Mouse (Mus musculus): Measurements from ENCODE around the gene Rc3h2. TPM values are rescaled to one million over a fixed set of nuclear protein-coding genes. Genes with fewer than 3 reads are reported as not detected.
A peak's percentile ranks its signal among the peaks of the same experiment; 100 is the strongest.

Rc3h2 gene
- polyA plus RNA-seq, 1 experiment from 2014 or later: 22.8 TPM

GRCm38 (mm10) chr2:37430593-37431464 is 8.1 kb upstream of the Rc3h2 start:
- Histone ChIP-seq H3K27me3 (ENCODE audit: control insufficient read depth, insufficient read depth, low read length) (no peaks in the 10 kb centered on the region), H3K4me2 (replicated peaks; ENCODE audit: low read depth, low read length) (peak overlapping the region; percentile 76), H3K9ac (ENCODE audit: low read depth, low read length) (peak overlapping the region; percentile 88), H3K4me3 (ENCODE audit: low read length) (peak overlapping the region; percentile 72), H3K27ac (ENCODE audit: low read depth, low read length) (peak overlapping the region; percentile 93), H3K9me3 (ENCODE audit: control insufficient read depth, low read length) (no peaks in the 10 kb centered on the region), H3K36me3 (ENCODE audit: control insufficient read depth, insufficient read depth, low read length) (peaks cover 14% of the 10 kb centered on the region), H3K4me1 (ENCODE audit: control insufficient read depth, insufficient read depth, low read length) (0 out of 2 replicates have a peak, but pooled peaks cover 7% of the 10 kb centered on the region)
- WGBS: under 1% methylated on average over 38 of the region's 38 CpGs
- peak; percentile 96 for ATAC-seq (ENCODE audit: low FRiP score, low TSS enrichment)

DNA sequence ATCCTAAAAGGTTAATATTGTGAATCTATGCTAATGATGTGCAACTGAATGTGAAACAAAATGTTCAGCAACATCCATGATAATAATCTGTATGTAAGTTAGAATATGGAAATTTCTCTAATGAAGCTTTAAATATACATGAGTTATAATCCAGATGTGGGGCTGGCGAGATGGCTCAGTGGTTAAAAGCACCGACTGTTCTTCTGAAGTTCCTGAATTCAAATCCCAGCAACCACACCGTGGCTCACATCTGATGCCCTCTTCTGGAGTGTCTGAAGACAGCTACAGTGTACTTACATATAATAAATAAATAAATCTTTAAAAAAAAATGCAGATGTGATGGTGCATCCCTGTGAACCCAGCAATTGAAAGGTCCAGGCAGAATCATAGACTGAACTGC is 968 bp upstream of the Rc3h2 start:
- no peak overlapping the region for H3K4me2 ChIP-seq (replicated peaks; ENCODE audit: low read depth, low read length)
- ATAC-seq (ENCODE audit: low FRiP score, low TSS enrichment): no peak
- H3K4me1 ChIP-seq (ENCODE audit: control insufficient read depth, insufficient read depth, low read length): no peaks in the 10 kb centered on the region
- no peak overlapping the region for H3K27ac ChIP-seq (ENCODE audit: low read depth, low read length)
- peaks cover 11% of the 10 kb centered on the region for H3K36me3 ChIP-seq (ENCODE audit: control insufficient read depth, insufficient read depth, low read length)
- no peaks in the 10 kb centered on the region for H3K9me3 ChIP-seq (ENCODE audit: control insufficient read depth, low read length)
- H3K4me3 ChIP-seq (ENCODE audit: low read length): no peak overlapping the region
- H3K9ac ChIP-seq (ENCODE audit: low read depth, low read length): no peak overlapping the region
- WGBS: 65% methylated on average over 3 of the region's 3 CpGs
- no peaks in the 10 kb centered on the region for H3K27me3 ChIP-seq (ENCODE audit: control insufficient read depth, insufficient read depth, low read length)

DNA sequence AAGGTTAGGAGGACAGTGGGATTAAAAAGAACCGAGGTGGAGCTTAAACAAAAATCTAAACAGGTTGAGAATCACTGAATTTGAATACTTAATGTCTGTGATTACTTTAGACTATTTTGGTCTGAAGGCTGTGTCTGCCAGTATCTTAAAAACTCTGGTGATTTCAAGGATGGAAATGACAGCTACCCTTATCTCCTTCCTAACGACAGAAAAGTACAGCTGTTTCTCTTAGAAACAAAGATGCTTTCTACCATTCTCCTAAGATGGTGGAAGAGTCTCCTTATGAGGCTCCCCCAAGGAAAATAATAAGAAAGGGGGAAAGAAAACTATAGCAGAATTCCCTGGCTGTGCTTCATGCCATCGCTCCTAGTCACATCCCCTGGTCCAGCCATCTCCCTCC is 800 bp downstream of the Rc3h2 start:
- H3K27ac ChIP-seq (ENCODE audit: low read depth, low read length): peak overlapping the region; percentile 97; the same call in 1 of the 2 replicates
- 6% methylated on average over 3 of the region's 3 CpGs for WGBS

DNA sequence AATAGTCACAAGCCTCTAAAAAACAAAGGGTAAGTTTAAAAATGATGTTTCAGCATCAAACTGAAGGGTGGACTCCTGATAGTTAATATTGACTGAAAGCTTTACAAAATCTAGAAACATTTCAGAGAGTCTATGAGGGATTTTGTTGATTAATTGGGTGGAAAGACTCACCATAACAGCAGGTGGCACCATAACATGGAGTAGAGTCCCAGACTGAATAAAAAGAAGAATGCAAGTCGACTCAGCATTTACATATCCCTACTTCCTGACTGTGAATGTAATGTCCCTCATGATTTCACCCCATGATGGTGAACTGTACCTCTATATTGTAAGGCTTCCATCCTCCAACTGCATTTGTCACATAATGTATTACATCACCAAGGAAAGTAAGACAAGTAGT is 27.2 kb downstream of the Rc3h2 start:
- Histone ChIP-seq H3K9me3 (ENCODE audit: control insufficient read depth, low read length) (no peaks in the 10 kb centered on the region), H3K4me3 (ENCODE audit: low read length) (no peak overlapping the region), H3K27me3 (ENCODE audit: control insufficient read depth, insufficient read depth, low read length) (no peaks in the 10 kb centered on the region), H3K27ac (ENCODE audit: low read depth, low read length) (no peak overlapping the region), H3K4me2 (replicated peaks; ENCODE audit: low read depth, low read length) (no peak overlapping the region), H3K4me1 (ENCODE audit: control insufficient read depth, insufficient read depth, low read length) (no peaks in the 10 kb centered on the region), H3K9ac (ENCODE audit: low read depth, low read length) (no peak overlapping the region), H3K36me3 (ENCODE audit: control insufficient read depth, insufficient read depth, low read length) (peaks cover 39% of the 10 kb centered on the region)
- ATAC-seq (ENCODE audit: low FRiP score, low TSS enrichment): no peak
- 77% methylated on average over 1 of the region's 1 CpGs for WGBS

More for the DNA sequence above, 800 bp downstream of the Rc3h2 start:
- Histone ChIP-seq H3K9ac (ENCODE audit: low read depth, low read length) (peak overlapping the region; percentile 98), H3K4me2 (replicated peaks; ENCODE audit: low read depth, low read length) (peak overlapping the region; percentile 81), H3K36me3 (ENCODE audit: control insufficient read depth, insufficient read depth, low read length) (peaks cover 7% of the 10 kb centered on the region; the same call in 1 of the 2 replicates), H3K4me1 (ENCODE audit: control insufficient read depth, insufficient read depth, low read length) (no peaks in the 10 kb centered on the region), H3K9me3 (ENCODE audit: control insufficient read depth, low read length) (no peaks in the 10 kb centered on the region), H3K27me3 (ENCODE audit: control insufficient read depth, insufficient read depth, low read length) (no peaks in the 10 kb centered on the region), H3K4me3 (ENCODE audit: low read length) (peak overlapping the region; percentile 95)
- no peak for ATAC-seq (ENCODE audit: low FRiP score, low TSS enrichment)

GRCm38 (mm10) chr2:37382921-37383320 is 39.8 kb downstream of the Rc3h2 start:
- Histone ChIP-seq H3K27ac (ENCODE audit: low read depth, low read length) (no peak overlapping the region), H3K36me3 (ENCODE audit: control insufficient read depth, insufficient read depth, low read length) (peaks cover 42% of the 10 kb centered on the region), H3K9me3 (ENCODE audit: control insufficient read depth, low read length) (no peaks in the 10 kb centered on the region), H3K4me3 (ENCODE audit: low read length) (no peak overlapping the region), H3K4me2 (replicated peaks; ENCODE audit: low read depth, low read length) (no peak overlapping the region), H3K4me1 (ENCODE audit: control insufficient read depth, insufficient read depth, low read length) (no peaks in the 10 kb centered on the region), H3K9ac (ENCODE audit: low read depth, low read length) (no peak overlapping the region), H3K27me3 (ENCODE audit: control insufficient read depth, insufficient read depth, low read length) (no peaks in the 10 kb centered on the region)
- ATAC-seq (ENCODE audit: low FRiP score, low TSS enrichment): no peak
- 96% methylated on average over 9 of the region's 9 CpGs for WGBS

DNA sequence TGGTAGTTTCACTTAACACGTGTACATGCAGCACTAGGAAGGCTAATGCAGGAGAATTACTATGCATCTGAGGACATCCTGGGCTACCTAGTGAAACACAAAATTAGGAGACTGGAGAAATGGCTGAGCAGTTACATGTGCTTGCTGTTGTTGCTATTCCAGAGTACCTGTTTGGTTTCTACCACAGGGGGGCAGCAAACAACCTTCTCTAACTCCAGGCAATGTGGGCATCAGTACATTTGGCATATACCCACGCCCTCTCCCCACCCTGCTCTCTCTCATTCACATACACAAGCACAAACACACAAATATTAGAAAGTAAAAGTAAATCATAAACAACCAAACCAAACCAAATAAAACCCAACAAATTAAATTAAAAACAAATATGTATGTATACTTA is 42.5 kb downstream of the Rc3h2 start:
- Histone ChIP-seq H3K4me3 (ENCODE audit: low read length) (no peak overlapping the region), H3K9ac (ENCODE audit: low read depth, low read length) (no peak overlapping the region), H3K9me3 (ENCODE audit: control insufficient read depth, low read length) (no peaks in the 10 kb centered on the region), H3K27ac (ENCODE audit: low read depth, low read length) (no peak overlapping the region), H3K36me3 (ENCODE audit: control insufficient read depth, insufficient read depth, low read length) (peaks cover 56% of the 10 kb centered on the region), H3K4me1 (ENCODE audit: control insufficient read depth, insufficient read depth, low read length) (no peaks in the 10 kb centered on the region), H3K27me3 (ENCODE audit: control insufficient read depth, insufficient read depth, low read length) (no peaks in the 10 kb centered on the region), H3K4me2 (replicated peaks; ENCODE audit: low read depth, low read length) (no peak overlapping the region)
- ATAC-seq (ENCODE audit: low FRiP score, low TSS enrichment): no peak
- WGBS: 68% methylated on average over 2 of the region's 2 CpGs

DNA sequence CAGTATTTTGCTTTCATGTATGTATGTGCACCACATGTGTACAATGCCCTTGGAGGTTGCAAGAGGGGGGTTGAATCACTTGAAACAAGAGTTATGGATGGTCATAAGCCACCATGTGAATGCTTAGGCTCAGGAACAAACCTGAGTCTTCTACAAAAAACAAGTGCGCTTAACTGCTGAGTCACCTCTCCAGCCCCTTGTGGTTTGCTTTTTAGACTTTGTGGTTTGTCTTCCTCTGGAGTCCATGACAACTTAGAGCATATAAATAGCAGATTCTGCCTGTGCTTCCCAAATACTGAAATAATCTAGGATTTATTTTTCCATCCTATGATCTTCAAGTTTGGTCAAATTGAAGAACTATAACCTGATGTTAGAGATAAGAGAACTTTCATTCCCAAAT is 46.7 kb downstream of the Rc3h2 start:
- H3K27ac ChIP-seq (ENCODE audit: low read depth, low read length): no peak overlapping the region
- no peak for ATAC-seq (ENCODE audit: low FRiP score, low TSS enrichment)
- peaks cover 63% of the 10 kb centered on the region for H3K36me3 ChIP-seq (ENCODE audit: control insufficient read depth, insufficient read depth, low read length)
- no peak overlapping the region for H3K4me2 ChIP-seq (replicated peaks; ENCODE audit: low read depth, low read length)
- H3K4me3 ChIP-seq (ENCODE audit: low read length): no peak overlapping the region
- H3K9me3 ChIP-seq (ENCODE audit: control insufficient read depth, low read length): no peaks in the 10 kb centered on the region
- WGBS: 96% methylated on average over 1 of the region's 1 CpGs
- no peaks in the 10 kb centered on the region for H3K4me1 ChIP-seq (ENCODE audit: control insufficient read depth, insufficient read depth, low read length)
- no peak overlapping the region for H3K9ac ChIP-seq (ENCODE audit: low read depth, low read length)
- H3K27me3 ChIP-seq (ENCODE audit: control insufficient read depth, insufficient read depth, low read length): no peaks in the 10 kb centered on the region

GRCm38 (mm10) chr2:37370651-37371050 is 52.1 kb downstream of the Rc3h2 start:
- no peak overlapping the region for H3K27ac ChIP-seq (ENCODE audit: low read depth, low read length)
- H3K36me3 ChIP-seq (ENCODE audit: control insufficient read depth, insufficient read depth, low read length): peaks cover 33% of the 10 kb centered on the region
- no peak overlapping the region for H3K4me2 ChIP-seq (replicated peaks; ENCODE audit: low read depth, low read length)
- H3K27me3 ChIP-seq (ENCODE audit: control insufficient read depth, insufficient read depth, low read length): no peaks in the 10 kb centered on the region
- no peak for ATAC-seq (ENCODE audit: low FRiP score, low TSS enrichment)
- no peaks in the 10 kb centered on the region for H3K9me3 ChIP-seq (ENCODE audit: control insufficient read depth, low read length)
- no peak overlapping the region for H3K9ac ChIP-seq (ENCODE audit: low read depth, low read length)
- WGBS: 93% methylated on average over 2 of the region's 2 CpGs
- no peaks in the 10 kb centered on the region for H3K4me1 ChIP-seq (ENCODE audit: control insufficient read depth, insufficient read depth, low read length)
- H3K4me3 ChIP-seq (ENCODE audit: low read length): no peak overlapping the region

DNA sequence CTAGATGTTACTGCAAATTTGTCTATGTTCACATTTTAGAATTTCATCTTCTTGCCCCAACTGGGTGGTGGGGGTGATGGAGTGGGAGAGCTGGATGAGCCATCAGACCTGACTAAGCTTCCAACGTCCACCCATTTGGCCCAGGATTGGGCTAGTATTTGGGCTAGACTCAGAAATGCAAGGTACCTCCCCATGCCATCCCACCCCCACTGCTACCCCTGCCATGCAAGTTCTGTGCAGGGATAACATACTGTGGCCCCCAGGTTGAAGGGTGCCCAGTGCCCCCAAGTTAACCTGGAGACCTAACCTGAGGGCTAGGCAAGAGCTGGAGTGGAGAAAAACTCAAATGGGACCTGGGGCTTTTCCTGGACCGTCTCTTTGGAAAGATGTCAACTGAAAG is 62.8 kb downstream of the Rc3h2 start:
- Histone ChIP-seq H3K9ac (ENCODE audit: low read depth, low read length) (no peak overlapping the region), H3K27me3 (ENCODE audit: control insufficient read depth, insufficient read depth, low read length) (no peaks in the 10 kb centered on the region), H3K4me3 (ENCODE audit: low read length) (peak overlapping the region; percentile 69; the same call in 1 of the 2 replicates), H3K27ac (ENCODE audit: low read depth, low read length) (no peak overlapping the region), H3K4me2 (replicated peaks; ENCODE audit: low read depth, low read length) (peak overlapping the region; percentile 39), H3K4me1 (ENCODE audit: control insufficient read depth, insufficient read depth, low read length) (peaks cover 5% of the 10 kb centered on the region; the same call in 1 of the 2 replicates), H3K36me3 (ENCODE audit: control insufficient read depth, insufficient read depth, low read length) (peaks cover 22% of the 10 kb centered on the region), H3K9me3 (ENCODE audit: control insufficient read depth, low read length) (no peaks in the 10 kb centered on the region)
- ATAC-seq (ENCODE audit: low FRiP score, low TSS enrichment): no peak
- 85% methylated on average over 2 of the region's 2 CpGs for WGBS
